Mouse (Mus musculus): ENCODE results near the gene Rcvrn. TPM values are rescaled to one million over a fixed set of nuclear protein-coding genes. Genes with fewer than 3 reads are reported as not detected.

Rcvrn gene
- total RNA-seq, 2 experiments from 2014 or later, result 0.23 TPM; not detected in 1

DNA sequence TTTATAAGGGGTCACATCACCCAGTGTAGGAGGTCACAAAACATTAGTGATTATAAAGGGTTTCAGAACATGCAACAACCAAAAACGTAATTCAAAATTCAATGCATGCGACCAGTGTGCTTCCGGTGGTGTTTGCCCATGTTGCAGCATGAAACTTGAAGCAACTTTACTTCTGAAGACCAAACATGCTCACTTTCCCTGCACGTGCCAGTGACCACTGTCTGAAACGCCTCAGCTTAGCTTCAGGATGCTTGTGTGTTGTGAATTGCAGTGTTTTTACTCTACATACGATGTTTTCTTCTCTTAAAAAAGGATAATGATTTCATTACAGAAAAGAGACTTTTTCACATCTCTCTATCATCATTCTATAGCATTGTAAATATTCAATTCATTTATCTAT, 43.2 kb downstream of the Rcvrn start:
- intact Hi-C loops (cut with DNase I), result no loop called here
- DNase-seq (ENCODE audit: low spot score), result no peak

DNA sequence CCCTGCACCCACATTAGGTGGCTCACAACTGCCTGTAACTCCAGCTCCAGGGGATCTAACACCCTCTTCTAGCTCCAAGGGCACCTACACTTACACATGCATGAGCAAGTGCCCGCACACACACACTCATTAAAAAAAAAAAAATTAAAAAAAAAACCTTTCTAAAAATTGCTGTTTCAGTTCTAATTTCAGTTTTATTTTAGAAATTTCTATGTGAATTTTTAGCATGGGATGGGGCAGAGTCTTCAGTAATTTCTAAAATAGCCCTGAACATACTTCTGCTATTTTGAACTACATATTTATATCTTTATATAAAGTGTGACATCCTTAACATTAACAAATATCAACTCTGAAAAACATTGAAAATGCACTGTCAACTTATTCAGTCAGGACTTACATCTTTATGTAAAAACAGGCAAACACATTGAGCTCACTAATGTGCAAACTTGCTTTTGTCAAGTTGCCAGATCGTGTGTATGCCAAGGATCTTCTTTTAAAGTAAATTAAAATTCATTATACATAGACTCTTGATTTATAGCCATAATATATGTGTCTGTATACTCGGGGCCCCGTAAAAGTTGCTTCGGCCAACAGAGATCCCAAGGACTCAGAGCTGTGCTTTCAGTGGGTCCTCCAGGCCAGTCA, 43.8 kb downstream of the Rcvrn start:
- intact Hi-C loops (cut with DNase I), result no loop called here
- no peak for DNase-seq (ENCODE audit: low spot score)

DNA sequence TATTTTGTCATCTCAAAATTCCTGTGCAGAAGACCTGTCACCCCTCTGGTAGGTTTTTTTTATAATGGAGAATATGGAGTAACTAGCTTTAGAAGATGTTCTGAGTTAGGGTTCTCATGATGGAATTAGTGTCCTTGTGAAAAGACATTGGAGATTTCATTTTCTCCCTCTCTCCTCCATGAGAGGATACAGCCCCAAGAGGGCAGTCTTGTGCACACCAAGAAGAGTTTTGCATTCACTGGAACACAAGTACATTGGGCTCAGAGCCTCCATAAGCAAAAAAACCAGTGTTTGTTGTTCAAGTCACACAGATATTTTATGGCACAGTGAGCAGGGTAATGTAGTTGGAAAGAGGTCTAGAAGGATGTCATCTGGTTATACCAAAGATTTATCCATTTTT, 46.4 kb downstream of the Rcvrn start:
- DNase-seq (ENCODE audit: low spot score), result no peak
- intact Hi-C loops (cut with DNase I), result no loop called here

Other genes starting within 250 kb of the Rcvrn start
- gene Gas7, start 239.9 kb upstream of the Rcvrn start, total RNA-seq (2021), result 10 to 100 TPM; 11.0 to 12.5 TPM
- not detected for gene Glp2r, start 75.8 kb downstream of the Rcvrn start, total RNA-seq (2021)
- not detected for gene Gsg1l2, start 79.3 kb downstream of the Rcvrn start, total RNA-seq (2021)
- 100 to 1,000 TPM; 244 to 248 TPM for gene Dhrs7c, start 102.9 kb downstream of the Rcvrn start, total RNA-seq (2021)
- gene Usp43, start 226.8 kb downstream of the Rcvrn start, total RNA-seq (2021), result 1 to 10 TPM; 2.0 to 2.8 TPM

Data from heart, postnatal 25 days (tissue).